In genomic region chr4:40852861-40853564, GRCm38 (mm10) we compare ENCODE assay signal across 8 mouse cellular contexts. TPM values are rescaled to one million over a fixed set of nuclear protein-coding genes. Genes with fewer than 3 reads are reported as not detected.
DNase-seq lines count a peak whose midpoint lies in the region; ATAC-seq lines count a peak whose summit lies in the region.

No protein-coding gene starts in this region.

- H3K9me3 ChIP-seq in megakaryocyte, embryonic 14.5 days: no peaks in the 10 kb centered on the region
- H3K9me3 ChIP-seq in embryonic facial prominence, embryonic 10.5 days: no peaks in the 10 kb centered on the region
- H3K9me3 ChIP-seq in liver, embryonic 12.5 days (replicated peaks): no peaks in the 10 kb centered on the region

- DNase-seq in embryonic facial prominence, embryonic 10.5 days (ENCODE audit: low spot score): no peak
- peak; percentile 35 to 36 for DNase-seq in heart, postnatal 14 days
- DNase-seq in spleen, postnatal 14 days (ENCODE audit: low spot score in 2 of 2): peak; percentile 39 to 54
- no peak for DNase-seq in frontal cortex, postnatal 25 days (ENCODE audit: low spot score in 2 of 2)
- no peak for DNase-seq in layer of hippocampus, postnatal 14 days (ENCODE audit: low spot score in 2 of 2)

- H3K4me3 ChIP-seq in megakaryocyte, embryonic 14.5 days (replicated peaks): peak overlapping the region; percentile 99
- H3K4me3 ChIP-seq in embryonic facial prominence, embryonic 10.5 days: peak overlapping the region; percentile 81
- peak overlapping the region; percentile 79 for H3K4me3 ChIP-seq in liver, embryonic 12.5 days

- ATAC-seq in megakaryocyte, adult 5-6 weeks (ENCODE audit: poor library complexity, severe bottlenecking): no peak
- peak; percentile 45; the same call in 1 of the 2 replicates for ATAC-seq in liver, embryonic 12.5 days

- H3K27me3 ChIP-seq in megakaryocyte, embryonic 14.5 days (replicated peaks): no peaks in the 10 kb centered on the region
- no peaks in the 10 kb centered on the region for H3K27me3 ChIP-seq in embryonic facial prominence, embryonic 10.5 days (replicated peaks; ENCODE audit: low read depth, poor library complexity, severe bottlenecking)
- no peaks in the 10 kb centered on the region for H3K27me3 ChIP-seq in liver, embryonic 12.5 days (replicated peaks)

- peak overlapping the region; percentile 93 for H3K9ac ChIP-seq in liver, embryonic 12.5 days

- peak overlapping the region; percentile 96 for H3K27ac ChIP-seq in embryonic facial prominence, embryonic 10.5 days (replicated peaks)
- peak overlapping the region; percentile 98 for H3K27ac ChIP-seq in liver, embryonic 12.5 days

- H3K4me1 ChIP-seq in megakaryocyte, embryonic 14.5 days: peaks cover 59% of the 10 kb centered on the region
- H3K4me1 ChIP-seq in embryonic facial prominence, embryonic 10.5 days: peaks cover 38% of the 10 kb centered on the region
- H3K4me1 ChIP-seq in liver, embryonic 12.5 days: peaks cover 70% of the 10 kb centered on the region

- peaks cover 36% of the 10 kb centered on the region for H3K36me3 ChIP-seq in megakaryocyte, embryonic 14.5 days (replicated peaks; ENCODE audit: low read length)
- H3K36me3 ChIP-seq in embryonic facial prominence, embryonic 10.5 days (replicated peaks): 0 out of 2 replicates have a peak, but pooled peaks cover 5% of the 10 kb centered on the region
- peaks cover 13% of the 10 kb centered on the region; the same call in 1 of the 2 replicates for H3K36me3 ChIP-seq in liver, embryonic 12.5 days

- 2% methylated on average over 20 of the region's 20 CpGs for WGBS in embryonic facial prominence, embryonic 10.5 days
- under 1% methylated on average over 20 of the region's 20 CpGs for WGBS in liver, embryonic 12.5 days (ENCODE audit: insufficient replicate concordance)

- H3K4me2 ChIP-seq in liver, embryonic 12.5 days: peak overlapping the region; percentile 92

- intact Hi-C loops in heart, postnatal 14 days (cut with DNase I): loop anchor here (2.0 to 5.0 kb wide), 2 partner anchors 36 to 78 kb away; no protein-coding TSS in a partner anchor

RNA-seq across cellular contexts. Expression of gene B4galt1, which starts 0.8 kb away (rescaled TPM):
- polyA plus RNA-seq in megakaryocyte, embryonic 14.5 days (2012; ENCODE audit: insufficient read depth, low replicate concordance): 43.8 and 101 TPM in 2 replicates
- total RNA-seq in megakaryocyte, adult 5-6 weeks (2015): 75.4 and 79.4 TPM in 2 replicates
- 46.4 and 57.4 TPM in 2 replicates for total RNA-seq in megakaryocyte, adult 5-6 weeks (2017)
- 23.8 and 24.7 TPM in 2 replicates for polyA plus RNA-seq in embryonic facial prominence, embryonic 10.5 days (2016; fragmentation: Nextera tagmentation; extraction: Ambion mirVana)
- 10 to 100 TPM; 65.7 to 70.3 TPM for total RNA-seq in heart, postnatal 14 days (2021)
- 39.6 and 40.0 TPM in 2 replicates for polyA plus RNA-seq in liver, embryonic 12.5 days (2016; fragmentation: Nextera tagmentation; extraction: Ambion mirVana)
- total RNA-seq in layer of hippocampus, postnatal 14 days (2021): 1 to 10 TPM; 6.2 to 8.5 TPM

Comparison
In these comparisons a context has a peak if more than half of its experiments do, and no peak if none do; other contexts are left out.
1. DNase-seq: peak in heart, postnatal 14 days (2 of 2) and spleen, postnatal 14 days (2 of 2); none in embryonic facial prominence, embryonic 10.5 days (single experiment), frontal cortex, postnatal 25 days (0 of 2) and layer of hippocampus, postnatal 14 days (0 of 2).
2. RNA of gene B4galt1, which starts 0.8 kb away (total RNA-seq): 46.4 to 79.4 TPM in megakaryocyte, adult 5-6 weeks and 65.7 to 70.3 TPM in heart, postnatal 14 days; 6.2 to 8.5 TPM in layer of hippocampus, postnatal 14 days; every median in the first group is over 4 times any median in the second.
3. Peak in every context shown above with its lines, with median percentiles within 50 percentile points of each other: H3K4me3 ChIP-seq.